Mouse (Mus musculus) activated CD4-positive, CD25-positive, alpha-beta regulatory T cell, adult 4 months (primary cell): ENCODE data around the gene Chpf. TPM values are rescaled to one million over a fixed set of nuclear protein-coding genes. Genes with fewer than 3 reads are reported as not detected.

Experiments used
- ATAC-seq: one replicate; pipeline ENCODE4 v1.8.0; 2017
- polyA plus RNA-seq, 2 experiments: library from polyadenylated mRNA; unstranded; fragments of 100-300 nt; shearing (Covaris generic); gene quantifications; one replicate each; pipeline ENCODE4 v1.2.1; 2017

Gene Chpf
- polyA plus RNA-seq, 2 experiments from 2014 or later = 4.0 to 5.3 TPM

GRCm38 (mm10) chr1:75458025-75458788 lies 20.9 kb downstream of the Chpf start:
- no peak for ATAC-seq

GRCm38 (mm10) chr1:75457710-75458024 lies 21.4 kb downstream of the Chpf start:
- ATAC-seq = no peak

DNA sequence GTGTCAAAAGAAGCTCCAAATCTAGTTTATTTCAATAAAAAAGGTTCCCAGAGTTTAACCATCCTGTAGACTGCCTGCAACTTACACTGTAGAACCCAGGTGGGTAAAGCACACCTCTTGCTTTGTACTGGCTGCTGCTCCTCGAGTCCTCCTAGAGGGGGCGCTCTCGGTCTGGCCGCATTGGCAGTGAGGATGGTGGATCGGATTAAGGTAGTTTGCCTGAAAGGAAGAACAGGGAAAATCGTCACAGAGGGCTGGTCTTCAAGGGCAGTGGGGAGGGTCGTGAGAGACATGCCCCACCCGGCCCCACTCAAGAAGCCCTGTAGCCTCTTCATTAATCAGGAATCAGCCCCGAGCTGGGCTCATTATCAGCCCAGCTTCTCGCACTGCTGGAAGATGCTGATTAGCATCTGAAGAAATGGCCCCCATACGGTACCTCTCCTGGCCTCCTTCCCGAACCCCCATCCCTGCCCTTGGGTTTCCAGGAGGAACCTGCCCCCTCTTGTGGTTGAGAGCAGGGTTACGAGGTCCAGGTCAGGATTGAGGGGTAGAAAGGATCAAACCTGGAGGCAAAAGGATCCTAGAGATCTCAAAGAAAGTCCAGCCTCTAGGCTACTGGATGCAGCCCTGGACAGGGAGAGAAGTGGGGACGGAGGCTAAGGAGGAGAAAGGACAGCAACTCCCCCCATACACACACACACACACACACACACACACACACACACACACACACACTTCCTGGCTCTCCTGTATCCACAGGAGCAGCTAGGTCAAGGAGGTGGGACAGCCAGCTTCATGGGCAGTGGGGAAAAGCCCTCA lies 22.2 kb downstream of the Chpf start:
- ATAC-seq = no peak

DNA sequence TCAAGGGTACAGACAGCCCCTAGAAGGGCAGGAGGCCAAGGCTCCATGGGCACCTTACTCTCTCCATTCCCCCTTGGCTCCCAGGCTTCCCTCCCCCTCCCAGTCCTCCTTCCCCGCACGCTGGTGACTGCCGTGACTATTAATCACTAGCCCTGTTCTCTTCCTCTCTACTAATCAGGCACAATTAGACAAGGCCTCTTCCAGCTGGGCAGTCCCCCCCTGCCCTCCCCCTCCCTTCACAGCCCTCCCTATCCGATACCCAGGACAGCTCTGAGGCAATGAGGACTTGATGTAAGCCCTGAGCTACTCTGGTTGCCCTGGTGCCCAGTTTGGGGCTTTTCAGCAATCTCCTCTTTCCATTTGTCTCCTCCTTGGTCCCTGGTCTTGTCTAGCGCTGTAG lies 23.2 kb downstream of the Chpf start:
- ATAC-seq = no peak

GRCm38 (mm10) chr1:75455433-75455832 lies 23.7 kb downstream of the Chpf start:
- ATAC-seq = no peak

GRCm38 (mm10) chr1:75451900-75452299 lies 27.2 kb downstream of the Chpf start:
- ATAC-seq = no peak

- no peak for ATAC-seq
These were observed 28.6 kb downstream of the Chpf start, which contains the start of gene Asic4 for GRCm38 (mm10) chr1:75450314-75451005. Gene Asic4 (plus strand): TSS chr1:75450436.

- ATAC-seq = no peak
These were observed 29.6 kb downstream of the Chpf start for GRCm38 (mm10) chr1:75449377-75450135.

GRCm38 (mm10) chr1:75448937-75449336 lies 30.2 kb downstream of the Chpf start:
- no peak for ATAC-seq

GRCm38 (mm10) chr1:75448052-75448431 lies 31.1 kb downstream of the Chpf start:
- ATAC-seq = no peak

DNA sequence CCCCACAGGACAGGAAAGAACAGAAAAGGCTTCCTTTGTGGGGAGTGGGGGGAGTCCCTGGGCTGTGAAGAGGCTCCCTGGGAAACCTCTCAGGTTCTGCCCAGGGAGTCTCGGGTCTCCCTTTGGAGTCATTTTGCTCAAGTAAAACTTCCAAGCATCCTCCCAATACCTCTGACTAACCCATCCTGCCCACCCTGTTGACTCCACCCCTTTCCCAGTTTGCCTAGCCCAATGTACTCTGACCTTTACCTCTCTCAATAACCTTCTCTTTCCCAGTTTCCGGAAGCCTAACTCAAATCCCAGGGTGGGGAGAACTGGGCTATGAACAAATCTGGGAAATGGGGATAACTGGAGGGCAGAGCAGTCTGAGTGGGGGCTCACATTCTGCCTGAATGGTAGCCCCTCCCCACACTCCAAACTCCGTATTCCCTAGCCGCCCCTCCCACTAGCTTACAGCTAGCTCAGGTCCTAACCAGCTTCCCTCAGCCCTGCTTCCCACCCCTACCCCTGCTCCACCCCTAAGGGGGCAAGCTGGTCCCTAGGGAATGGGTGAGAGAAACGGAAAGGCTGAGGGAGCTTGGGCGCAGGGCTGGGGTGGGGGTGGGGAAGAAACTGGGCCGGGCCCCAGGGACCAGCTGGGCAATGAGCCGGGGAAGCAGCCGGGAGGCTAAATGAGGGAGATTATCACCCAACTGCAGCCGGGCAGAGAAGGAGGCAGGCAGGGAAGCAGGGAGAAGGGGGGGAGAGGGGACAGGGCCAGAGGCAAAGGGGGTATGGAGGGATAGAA lies 31.6 kb downstream of the Chpf start:
- ATAC-seq = no peak

DNA sequence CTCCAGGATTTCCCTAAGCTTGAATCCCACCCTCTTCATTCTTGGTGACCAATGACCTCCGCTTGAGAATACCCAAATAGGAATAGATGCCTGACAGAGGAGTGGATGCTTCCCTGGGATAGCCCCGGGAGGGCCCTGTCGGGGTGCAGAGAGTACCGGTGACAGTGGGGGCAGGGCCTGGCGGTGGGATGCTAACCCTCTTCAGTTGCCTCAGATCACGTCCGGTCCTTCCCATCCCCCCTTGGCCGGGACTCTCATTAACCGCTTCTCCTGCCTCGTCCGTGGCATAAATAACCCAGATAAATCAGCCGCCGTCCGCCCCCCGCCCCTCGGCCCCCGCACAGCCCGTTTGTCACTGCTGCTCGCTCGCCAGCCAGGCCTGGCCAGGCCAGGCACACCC lies 32.5 kb downstream of the Chpf start:
- no peak for ATAC-seq

- ATAC-seq = peak; percentile 87
These were observed 33.1 kb downstream of the Chpf start for GRCm38 (mm10) chr1:75445751-75446611.

GRCm38 (mm10) chr1:75445141-75445701 lies 33.9 kb downstream of the Chpf start:
- ATAC-seq = peak; percentile 26

- ATAC-seq = no peak
These were observed 34.9 kb downstream of the Chpf start for GRCm38 (mm10) chr1:75444208-75444607.

- no peak for ATAC-seq
These were observed 35.7 kb downstream of the Chpf start for GRCm38 (mm10) chr1:75443247-75444024.

- ATAC-seq = no peak
These were observed 36.3 kb downstream of the Chpf start for GRCm38 (mm10) chr1:75442811-75443210.

GRCm38 (mm10) chr1:75442171-75442570 lies 36.9 kb downstream of the Chpf start:
- no peak for ATAC-seq

DNA sequence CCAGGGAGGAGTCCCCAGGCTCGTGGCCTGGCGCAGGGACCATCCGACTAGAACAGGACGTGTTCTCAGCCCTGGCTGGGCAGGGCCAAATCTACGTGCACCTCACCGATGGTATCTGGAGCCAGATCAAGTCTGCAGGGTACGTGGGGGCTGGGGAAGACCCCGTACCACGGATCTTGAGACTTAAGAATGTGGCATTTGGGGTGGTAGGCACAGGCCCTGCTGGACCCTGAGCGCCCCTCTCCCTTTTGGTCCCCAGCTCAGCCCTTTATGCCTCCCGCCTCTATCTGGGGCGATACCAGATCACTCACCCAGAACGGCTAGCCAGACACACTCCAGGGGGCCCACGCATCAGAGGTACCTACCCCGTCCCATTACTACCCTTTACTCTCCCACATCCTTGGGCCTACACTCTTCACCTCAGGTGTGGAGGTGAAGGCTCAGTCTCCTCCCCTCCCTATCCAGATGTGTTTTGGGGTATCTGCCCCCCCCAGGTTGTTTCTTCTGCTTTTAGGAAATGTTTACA lies 37.6 kb downstream of the Chpf start:
- no peak for ATAC-seq
